Mouse (Mus musculus) MEL (cell line): ENCODE measurements around the gene Vav3. TPM values are rescaled to one million over a fixed set of nuclear protein-coding genes. Genes with fewer than 3 reads are reported as not detected.

Source experiments
- DNase-seq: peaks from one replicate; pipeline ENCODE4 v3.0.0; 2011; ENCODE audit warnings: low read depth, low spot score
- H3K27ac ChIP-seq: 2 replicates; pipeline ENCODE4 v1.5.1; 2012; ENCODE audit warnings: low read depth, mild to moderate bottlenecking, control low read depth, low read length, moderate library complexity; ENCODE audit not compliant: control insufficient read depth
- H3K27me3 ChIP-seq, 2 experiments: fragments of 150-350 bp in 1 of 2; sonication (generic) in 1 of 2; 2 replicates each; pipeline ENCODE4 v1.6.1; 2012; ENCODE audit warnings: low read length in 2 of 2, mild to moderate bottlenecking in 2 of 2, improper control_type of control experiment in 1 of 2, moderate library complexity in 1 of 2; ENCODE audit not compliant: insufficient read depth in 2 of 2, control insufficient read depth in 1 of 2
- H3K36me3 ChIP-seq, 2 experiments: 2 replicates each; pipeline ENCODE4 v1.6.1; 2012 to 2014; ENCODE audit warnings: low read length in 2 of 2, improper control_type of control experiment in 1 of 2, inconsistent platforms in 1 of 2, mild to moderate bottlenecking in 1 of 2; ENCODE audit not compliant: insufficient read depth in 2 of 2, control insufficient read depth in 1 of 2
- H3K4me1 ChIP-seq, 2 experiments: fragments of 150-350 bp in 1 of 2; sonication (generic) in 1 of 2; 2 replicates each; pipeline ENCODE4 v1.6.1; 2012; ENCODE audit warnings: low read length in 2 of 2, improper control_type of control experiment in 1 of 2, mild to moderate bottlenecking in 1 of 2; ENCODE audit not compliant: insufficient read depth in 2 of 2, control insufficient read depth in 1 of 2
- H3K4me3 ChIP-seq, 2 experiments: fragments of 150-350 bp in 1 of 2; sonication (generic) in 1 of 2; 2 replicates each; pipeline ENCODE4 v1.5.1; 2012; ENCODE audit warnings: low read depth in 2 of 2, low read length in 2 of 2, mild to moderate bottlenecking in 2 of 2, moderate library complexity in 2 of 2, control low read depth in 1 of 2, improper control_type of control experiment in 1 of 2; ENCODE audit not compliant: control insufficient read depth in 1 of 2, insufficient read depth in 1 of 2
- H3K79me2 ChIP-seq: 2 replicates; pipeline ENCODE4 v1.6.1; 2012; ENCODE audit warnings: mild to moderate bottlenecking, low read length, moderate library complexity; ENCODE audit not compliant: control insufficient read depth, poor library complexity, insufficient read depth
- H3K9ac ChIP-seq: 2 replicates; pipeline ENCODE4 v1.6.1; 2012; ENCODE audit warnings: low read depth, mild to moderate bottlenecking, control low read depth, low read length, moderate library complexity; ENCODE audit not compliant: control insufficient read depth, poor library complexity, severe bottlenecking
- H3K9me3 ChIP-seq: fragments of 150-350 bp; sonication (generic); replicated peaks from 2 replicates; pipeline ENCODE4 v1.6.1; 2012; ENCODE audit warnings: mild to moderate bottlenecking, low read length, improper control_type of control experiment, moderate library complexity; ENCODE audit not compliant: insufficient read depth
- CHD2 ChIP-seq: IDR thresholded peaks from 2 replicates; pipeline ENCODE4 v1.6.1; 2011; ENCODE audit warnings: low read length, improper control_type of control experiment
- CTCF ChIP-seq, 3 experiments: IDR thresholded peaks in 2 of 3; conservative IDR thresholded peaks in 1 of 3; 2 replicates each; pipeline ENCODE4 v1.5.1; 2011 to 2012; ENCODE audit warnings: low read length in 3 of 3, low read depth in 2 of 3, mild to moderate bottlenecking in 2 of 3, improper control_type of control experiment in 1 of 3, inconsistent platforms in 1 of 3, mixed read lengths in 1 of 3, moderate library complexity in 1 of 3; ENCODE audit not compliant: control insufficient read depth in 1 of 3, insufficient read depth in 1 of 3, poor library complexity in 1 of 3, severe bottlenecking in 1 of 3
- ETS1 ChIP-seq: IDR thresholded peaks from 2 replicates; pipeline ENCODE4 v1.6.1; 2012; ENCODE audit warnings: low read depth, mild to moderate bottlenecking, inconsistent platforms, low read length, improper control_type of control experiment, moderate library complexity
- GATA1 ChIP-seq: IDR thresholded peaks from 2 replicates; pipeline ENCODE4 v1.6.1; 2011; ENCODE audit warnings: low read depth, low read length, improper control_type of control experiment
- HCFC1 ChIP-seq: IDR thresholded peaks from 2 replicates; pipeline ENCODE4 v1.6.1; 2012; ENCODE audit warnings: low read depth, mild to moderate bottlenecking, inconsistent platforms, low read length, improper control_type of control experiment, moderate library complexity
- KAT2A ChIP-seq: conservative IDR thresholded peaks from 2 replicates; pipeline ENCODE4 v1.6.1; 2012; ENCODE audit warnings: low read depth, low read length, improper control_type of control experiment, inconsistent platforms
- MAZ ChIP-seq: IDR thresholded peaks from 2 replicates; pipeline ENCODE4 v1.6.1; 2012; ENCODE audit warnings: low read depth, mild to moderate bottlenecking, inconsistent platforms, low read length, improper control_type of control experiment
- MXI1 ChIP-seq: IDR thresholded peaks from 2 replicates; pipeline ENCODE4 v1.6.1; 2011; ENCODE audit warnings: mild to moderate bottlenecking, low read depth, low read length, improper control_type of control experiment
- MYB ChIP-seq: IDR thresholded peaks from 2 replicates; pipeline ENCODE4 v1.6.1; 2011; ENCODE audit warnings: mild to moderate bottlenecking, low read depth, low read length, improper control_type of control experiment
- MYC ChIP-seq: IDR thresholded peaks from 2 replicates; pipeline ENCODE4 v1.6.1; 2011; ENCODE audit warnings: low read depth, mild to moderate bottlenecking, low read length, improper control_type of control experiment, moderate library complexity
- POLR2A ChIP-seq, 2 experiments: IDR thresholded peaks; 2 replicates each; pipeline ENCODE4 v1.6.1; 2011 to 2012; ENCODE audit warnings: low read length in 2 of 2, mild to moderate bottlenecking in 2 of 2, control low read depth in 1 of 2, improper control_type of control experiment in 1 of 2, low read depth in 1 of 2, moderate library complexity in 1 of 2; ENCODE audit not compliant: control insufficient read depth in 1 of 2, insufficient read depth in 1 of 2, poor library complexity in 1 of 2
- POLR2AphosphoS5 ChIP-seq: IDR thresholded peaks from 2 replicates; pipeline ENCODE4 v1.6.1; 2012; ENCODE audit warnings: low read depth, borderline replicate concordance, mild to moderate bottlenecking, inconsistent platforms, low read length, moderate library complexity, mixed read lengths
- RCOR1 ChIP-seq: IDR thresholded peaks from 2 replicates; pipeline ENCODE4 v1.6.1; 2012; ENCODE audit warnings: low read depth, mild to moderate bottlenecking, inconsistent platforms, low read length, improper control_type of control experiment
- SIN3A ChIP-seq: IDR thresholded peaks from 2 replicates; pipeline ENCODE4 v1.6.1; 2012; ENCODE audit warnings: low read length, improper control_type of control experiment, inconsistent platforms
- SMC3 ChIP-seq: IDR thresholded peaks from 2 replicates; pipeline ENCODE4 v1.6.1; 2011; ENCODE audit warnings: low read depth, low read length, improper control_type of control experiment
- TBP ChIP-seq: IDR thresholded peaks from 2 replicates; pipeline ENCODE4 v1.8.0; 2011; ENCODE audit warnings: low read depth, low read length, improper control_type of control experiment
- ZC3H11A ChIP-seq: IDR thresholded peaks from 2 replicates; pipeline ENCODE4 v1.6.1; 2012; ENCODE audit warnings: low read depth, mild to moderate bottlenecking, inconsistent platforms, low read length, improper control_type of control experiment
- ZMIZ1 ChIP-seq: IDR thresholded peaks from 2 replicates; pipeline ENCODE4 v1.6.1; 2012; ENCODE audit warnings: low read depth, mild to moderate bottlenecking, inconsistent platforms, low read length, improper control_type of control experiment, moderate library complexity
- ZNF384 ChIP-seq: IDR thresholded peaks from 2 replicates; pipeline ENCODE4 v1.6.1; 2012; ENCODE audit warnings: low read depth, mild to moderate bottlenecking, inconsistent platforms, low read length, improper control_type of control experiment
- polyA plus RNA-seq, 2 experiments: library from polyadenylated mRNA; stranded (reverse) in 1 of 2; unstranded in 1 of 2; fragments of >175 nt in 1 of 2; fragments of >200 nt in 1 of 2; gene quantifications; 2 replicates each; pipeline versions ENCODE4 v1.2.1 to v1.2.4; 2012; ENCODE audit warnings: low replicate concordance in 2 of 2, low read depth in 1 of 2; ENCODE audit not compliant: insufficient read length in 2 of 2, insufficient read depth in 1 of 2, missing spikeins in 1 of 2
- total RNA-seq: library from RNA; depleted of rRNA; stranded (reverse); fragments of 300-350 nt; gene quantifications from 2 replicates; pipeline ENCODE4 v1.2.3, GENCODE M21; 2012

Gene Vav3
- total and polyA plus RNA-seq, 3 experiments, result not detected

DNA sequence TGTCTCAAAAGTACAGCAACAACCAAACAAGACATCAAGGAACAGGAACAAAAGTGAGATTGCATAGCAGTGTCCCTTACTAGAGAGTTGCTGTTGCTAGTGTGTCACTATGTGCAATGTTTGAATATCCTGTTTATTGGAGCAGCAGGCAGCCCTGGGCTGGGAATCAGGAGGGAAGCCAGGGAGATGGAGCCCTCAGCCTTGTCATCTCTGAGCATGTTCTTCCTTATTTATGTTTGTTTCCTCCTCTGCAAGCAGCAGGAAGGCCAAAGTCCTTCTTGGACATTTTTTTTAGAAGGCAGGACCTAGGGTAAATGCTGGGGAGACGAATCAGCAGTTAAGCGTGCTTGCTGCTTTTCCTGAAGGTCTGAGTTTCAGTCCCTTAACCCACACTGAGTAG, 140.2 kb downstream of the Vav3 start:
- no peak for DNase-seq
- Histone ChIP-seq H3K36me3 (no peaks in the 10 kb centered on the region), H3K9me3 (no peaks in the 10 kb centered on the region), H3K9ac (no peak overlapping the region), H3K27ac (no peak overlapping the region), H3K4me1 (no peaks in the 10 kb centered on the region), H3K4me3 (no peak overlapping the region), H3K27me3 (no peaks in the 10 kb centered on the region), H3K79me2 (no peaks in the 10 kb centered on the region)
- TF ChIP-seq MXI1 (no peak), TBP (no peak), MYC (no peak), ZC3H11A (no peak), CTCF (IDR thresholded peaks at IDR 0.05 in 2 of 3, conservative IDR thresholded peaks at IDR 0.05 in 1 of 3; ENCODE audit: control insufficient read depth in 1 of 3, insufficient read depth in 1 of 3, low read depth in 2 of 3, low read length in 3 of 3, poor library complexity in 1 of 3, severe bottlenecking in 1 of 3) (no peak), MYB (no peak), CHD2 (no peak), MAZ (no peak), GATA1 (no peak), RCOR1 (no peak), SIN3A (no peak), SMC3 (no peak), POLR2A (IDR thresholded peaks at IDR 0.05; ENCODE audit: control insufficient read depth in 1 of 2, insufficient read depth in 1 of 2, low read depth in 1 of 2, low read length in 2 of 2, poor library complexity in 1 of 2) (no peak), POLR2AphosphoS5 (no peak)

DNA sequence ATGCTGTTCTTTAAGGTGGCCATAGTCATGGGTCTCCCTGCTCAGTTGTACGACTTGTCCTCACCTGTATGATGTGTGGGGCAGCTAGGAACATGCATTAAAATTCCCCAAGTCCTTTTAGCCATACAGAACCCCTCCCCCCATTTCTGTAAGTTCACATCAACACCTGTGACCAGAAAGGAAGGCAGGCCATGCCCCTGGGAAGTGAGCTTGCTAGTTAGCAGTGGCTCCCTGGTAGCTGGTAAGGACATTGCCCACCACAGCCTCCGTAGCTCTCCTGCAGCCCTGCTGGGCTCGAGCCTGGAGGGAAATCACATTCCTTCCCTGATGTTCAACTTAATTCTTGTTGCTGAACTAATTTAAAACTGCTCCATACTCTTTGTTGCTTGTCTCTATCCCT, 146.3 kb downstream of the Vav3 start:
- no peak for DNase-seq
- no peaks in the 10 kb centered on the region for H3K9me3 ChIP-seq
- no peak overlapping the region for H3K9ac ChIP-seq
- H3K27ac ChIP-seq, result no peak overlapping the region
- H3K4me1 ChIP-seq, result no peaks in the 10 kb centered on the region
- no peaks in the 10 kb centered on the region for H3K36me3 ChIP-seq
- TF ChIP-seq SIN3A (no peak), KAT2A (no peak), CHD2 (no peak), HCFC1 (no peak), TBP (no peak), ZNF384 (no peak), CTCF (IDR thresholded peaks at IDR 0.05 in 2 of 3, conservative IDR thresholded peaks at IDR 0.05 in 1 of 3; ENCODE audit: control insufficient read depth in 1 of 3, insufficient read depth in 1 of 3, low read depth in 2 of 3, low read length in 3 of 3, poor library complexity in 1 of 3, severe bottlenecking in 1 of 3) (no peak), ZMIZ1 (no peak), MXI1 (no peak), ETS1 (no peak), MAZ (no peak), POLR2AphosphoS5 (no peak)
- no peak overlapping the region for H3K4me3 ChIP-seq
- peaks cover 0 to 2% of the 10 kb centered on the region in 2 experiments; a peak in 1 of 4 replicates for H3K27me3 ChIP-seq
- no peaks in the 10 kb centered on the region for H3K79me2 ChIP-seq
